Mouse (Mus musculus) neural tube, embryonic 12.5 days (tissue): ENCODE data around the gene Elmo1. TPM values are rescaled to one million over a fixed set of nuclear protein-coding genes. Genes with fewer than 3 reads are reported as not detected.

Source experiments
- ATAC-seq: fragments of 200-750 bp; cut with Nextera tagmentation; 2 replicates; pipeline ENCODE4 v1.8.0; 2017; ENCODE audit warnings: low read depth, mild to moderate bottlenecking, moderate TSS enrichment, moderate library complexity; ENCODE audit not compliant: low FRiP score
- H3K27ac ChIP-seq: fragments of 300-500 bp; sonication (generic); 2 replicates; pipeline ENCODE4 v1.5.1; 2016
- H3K27me3 ChIP-seq: fragments of 300-500 bp; sonication (generic); replicated peaks from 2 replicates; pipeline ENCODE4 v1.6.1; 2016; ENCODE audit warnings: mild to moderate bottlenecking
- H3K36me3 ChIP-seq: fragments of 300-500 bp; sonication (generic); 2 replicates; pipeline ENCODE4 v1.6.1; 2016; ENCODE audit warnings: mild to moderate bottlenecking
- H3K4me1 ChIP-seq: fragments of 300-500 bp; sonication (generic); 2 replicates; pipeline ENCODE4 v1.6.1; 2016
- H3K4me2 ChIP-seq: fragments of 300-500 bp; sonication (generic); replicated peaks from 2 replicates; pipeline ENCODE4 v1.6.1; 2016; ENCODE audit warnings: mild to moderate bottlenecking
- H3K4me3 ChIP-seq: fragments of 300-500 bp; sonication (generic); 2 replicates; pipeline ENCODE4 v1.5.1; 2016
- H3K9ac ChIP-seq: fragments of 300-500 bp; sonication (generic); 2 replicates; pipeline ENCODE4 v1.6.1; 2016; ENCODE audit warnings: mild to moderate bottlenecking
- H3K9me3 ChIP-seq: fragments of 300-500 bp; sonication (generic); 2 replicates; pipeline ENCODE4 v1.6.1; 2016; ENCODE audit warnings: mild to moderate bottlenecking
- WGBS: fragments of 180-500 bp; shearing (Covaris S2); methylation state at CpG from one replicate; pipeline ENCODE4 v1.1.7; 2016; 5-methylcytosine and 5-hydroxymethylcytosine counted together
- polyA plus RNA-seq: library from polyadenylated mRNA; unstranded; fragments of >200 nt; fragmentation: Nextera tagmentation; extraction: Ambion mirVana; gene quantifications from 2 replicates; pipeline ENCODE4 v1.2.1, GENCODE M21; 2016

Elmo1 gene
- polyA plus RNA-seq, 1 experiment from 2014 or later = 39.5 TPM

- no peak overlapping the region for H3K27ac ChIP-seq
- no peak overlapping the region for H3K4me2 ChIP-seq
- WGBS = 95% methylated on average over 7 of the region's 7 CpGs
- H3K9me3 ChIP-seq = no peaks in the 10 kb centered on the region
- H3K9ac ChIP-seq = no peak overlapping the region
- no peak for ATAC-seq
- H3K4me3 ChIP-seq = no peak overlapping the region
- no peaks in the 10 kb centered on the region for H3K27me3 ChIP-seq
- H3K36me3 ChIP-seq = no peaks in the 10 kb centered on the region
- H3K4me1 ChIP-seq = 0 out of 2 replicates have a peak, but pooled peaks cover 5% of the 10 kb centered on the region
Observed at GRCm38 (mm10) chr13:20233707-20234106, 143.3 kb downstream of the Elmo1 start.

GRCm38 (mm10) chr13:20237615-20238014 lies 147.2 kb downstream of the Elmo1 start:
- WGBS = 73% methylated on average over 5 of the region's 5 CpGs
- H3K36me3 ChIP-seq = no peaks in the 10 kb centered on the region
- no peak overlapping the region for H3K27ac ChIP-seq
- no peak overlapping the region for H3K4me3 ChIP-seq
- no peaks in the 10 kb centered on the region for H3K4me1 ChIP-seq
- H3K9me3 ChIP-seq = no peaks in the 10 kb centered on the region
- no peak overlapping the region for H3K9ac ChIP-seq
- H3K27me3 ChIP-seq = no peaks in the 10 kb centered on the region
- no peak for ATAC-seq
- no peak overlapping the region for H3K4me2 ChIP-seq

GRCm38 (mm10) chr13:20238146-20238545 lies 147.8 kb downstream of the Elmo1 start:
- no peak overlapping the region for H3K9ac ChIP-seq
- H3K27ac ChIP-seq = no peak overlapping the region
- ATAC-seq = no peak
- no peaks in the 10 kb centered on the region for H3K4me1 ChIP-seq
- H3K27me3 ChIP-seq = no peaks in the 10 kb centered on the region
- H3K36me3 ChIP-seq = no peaks in the 10 kb centered on the region
- H3K9me3 ChIP-seq = no peaks in the 10 kb centered on the region
- WGBS = 68% methylated on average over 3 of the region's 3 CpGs
- H3K4me2 ChIP-seq = no peak overlapping the region
- H3K4me3 ChIP-seq = no peak overlapping the region

- Histone ChIP-seq H3K4me3 (no peak overlapping the region), H3K4me1 (no peaks in the 10 kb centered on the region), H3K27me3 (no peaks in the 10 kb centered on the region), H3K27ac (no peak overlapping the region), H3K4me2 (no peak overlapping the region), H3K9me3 (no peaks in the 10 kb centered on the region), H3K9ac (no peak overlapping the region), H3K36me3 (no peaks in the 10 kb centered on the region)
- ATAC-seq = no peak
- 80% methylated on average over 3 of the region's 3 CpGs for WGBS
Observed at GRCm38 (mm10) chr13:20238743-20239142, 148.3 kb downstream of the Elmo1 start.

GRCm38 (mm10) chr13:20250069-20250668 lies 159.8 kb downstream of the Elmo1 start:
- no peaks in the 10 kb centered on the region for H3K36me3 ChIP-seq
- no peaks in the 10 kb centered on the region for H3K9me3 ChIP-seq
- no peaks in the 10 kb centered on the region for H3K4me1 ChIP-seq
- no peak overlapping the region for H3K4me2 ChIP-seq
- no peaks in the 10 kb centered on the region for H3K27me3 ChIP-seq
- no peak for ATAC-seq
- H3K27ac ChIP-seq = no peak overlapping the region
- H3K9ac ChIP-seq = no peak overlapping the region
- no peak overlapping the region for H3K4me3 ChIP-seq

GRCm38 (mm10) chr13:20254911-20255310 lies 164.5 kb downstream of the Elmo1 start:
- Histone ChIP-seq H3K9me3 (no peaks in the 10 kb centered on the region), H3K4me3 (no peak overlapping the region), H3K4me2 (no peak overlapping the region), H3K27me3 (no peaks in the 10 kb centered on the region), H3K9ac (no peak overlapping the region), H3K27ac (no peak overlapping the region), H3K36me3 (no peaks in the 10 kb centered on the region), H3K4me1 (no peaks in the 10 kb centered on the region)
- no peak for ATAC-seq
- 81% methylated on average over 6 of the region's 6 CpGs for WGBS

- Histone ChIP-seq H3K4me2 (no peak overlapping the region), H3K27me3 (no peaks in the 10 kb centered on the region), H3K27ac (no peak overlapping the region), H3K9me3 (no peaks in the 10 kb centered on the region), H3K4me1 (no peaks in the 10 kb centered on the region), H3K36me3 (no peaks in the 10 kb centered on the region), H3K4me3 (no peak overlapping the region), H3K9ac (no peak overlapping the region)
- no peak for ATAC-seq
- 91% methylated on average over 3 of the region's 3 CpGs for WGBS
Observed at GRCm38 (mm10) chr13:20255380-20255779, 165.0 kb downstream of the Elmo1 start.

- no peak for ATAC-seq
- H3K9me3 ChIP-seq = no peaks in the 10 kb centered on the region
- no peak overlapping the region for H3K27ac ChIP-seq
- H3K4me2 ChIP-seq = no peak overlapping the region
- H3K9ac ChIP-seq = no peak overlapping the region
- H3K4me1 ChIP-seq = no peaks in the 10 kb centered on the region
- H3K36me3 ChIP-seq = no peaks in the 10 kb centered on the region
- no peaks in the 10 kb centered on the region for H3K27me3 ChIP-seq
- H3K4me3 ChIP-seq = no peak overlapping the region
- WGBS = 96% methylated on average over 4 of the region's 4 CpGs
Observed at GRCm38 (mm10) chr13:20256613-20257012, 166.2 kb downstream of the Elmo1 start.

GRCm38 (mm10) chr13:20257562-20258525 lies 167.4 kb downstream of the Elmo1 start:
- Histone ChIP-seq H3K27me3 (no peaks in the 10 kb centered on the region), H3K9me3 (no peaks in the 10 kb centered on the region), H3K36me3 (no peaks in the 10 kb centered on the region), H3K27ac (no peak overlapping the region), H3K9ac (no peak overlapping the region), H3K4me1 (no peaks in the 10 kb centered on the region), H3K4me3 (no peak overlapping the region), H3K4me2 (no peak overlapping the region)
- 46% methylated on average over 8 of the region's 8 CpGs for WGBS
- ATAC-seq = no peak

GRCm38 (mm10) chr13:20263173-20263572 lies 172.8 kb downstream of the Elmo1 start:
- Histone ChIP-seq H3K36me3 (no peaks in the 10 kb centered on the region), H3K4me2 (no peak overlapping the region), H3K4me1 (no peaks in the 10 kb centered on the region), H3K9me3 (no peaks in the 10 kb centered on the region; the same call in 1 of the 2 replicates), H3K9ac (no peak overlapping the region), H3K27ac (no peak overlapping the region), H3K27me3 (no peaks in the 10 kb centered on the region), H3K4me3 (no peak overlapping the region)
- no peak for ATAC-seq
- WGBS = 100% methylated on average over 1 of the region's 1 CpGs

GRCm38 (mm10) chr13:20270148-20270547 lies 179.8 kb downstream of the Elmo1 start:
- no peaks in the 10 kb centered on the region for H3K4me1 ChIP-seq
- H3K4me3 ChIP-seq = no peak overlapping the region
- WGBS = 72% methylated on average over 6 of the region's 6 CpGs
- no peaks in the 10 kb centered on the region for H3K36me3 ChIP-seq
- H3K4me2 ChIP-seq = no peak overlapping the region
- H3K27ac ChIP-seq = no peak overlapping the region
- H3K9ac ChIP-seq = no peak overlapping the region
- ATAC-seq = no peak
- no peaks in the 10 kb centered on the region for H3K9me3 ChIP-seq
- H3K27me3 ChIP-seq = no peaks in the 10 kb centered on the region

GRCm38 (mm10) chr13:20271799-20272198 lies 181.4 kb downstream of the Elmo1 start:
- no peaks in the 10 kb centered on the region for H3K4me1 ChIP-seq
- no peak for ATAC-seq
- no peak overlapping the region for H3K27ac ChIP-seq
- no peak overlapping the region for H3K9ac ChIP-seq
- H3K9me3 ChIP-seq = no peaks in the 10 kb centered on the region
- WGBS = 50% methylated on average over 3 of the region's 3 CpGs
- no peak overlapping the region for H3K4me3 ChIP-seq
- H3K27me3 ChIP-seq = no peaks in the 10 kb centered on the region
- no peaks in the 10 kb centered on the region for H3K36me3 ChIP-seq
- no peak overlapping the region for H3K4me2 ChIP-seq
